Mouse (Mus musculus): Measurements from ENCODE around the gene Fnbp1.

GRCm38 (mm10) chr2:31105279-31105678 lies 36.5 kb downstream of the Fnbp1 start:
- TF ChIP-seq POLR2A (IDR thresholded peaks at IDR 0.05; ENCODE audit: extremely low read depth, insufficient read depth, low read length) (no peak), CTCF (IDR thresholded peaks at IDR 0.05; ENCODE audit: extremely low read depth, insufficient read depth, low read length) (no peak)

Data from cortical plate, adult 2 months (tissue).